Mouse (Mus musculus) lung, embryonic 15.5 days (tissue): ENCODE measurements around the gene Trpv3. TPM values are rescaled to one million over a fixed set of nuclear protein-coding genes. Genes with fewer than 3 reads are reported as not detected.
"Not testable (repeated sequence)": the region's sequence is repeated elsewhere in the genome, so short reads cannot be mapped to it uniquely, and the experiment has no call there.

Source experiments
- ATAC-seq: fragments of 200-750 bp; cut with Nextera tagmentation; 2 replicates; pipeline ENCODE4 v1.8.0; 2017; ENCODE audit warnings: moderate number of reproducible peaks, borderline replicate concordance; ENCODE audit not compliant: low FRiP score, low TSS enrichment; ENCODE audit errors: extremely low read depth
- H3K27ac ChIP-seq: fragments of 300-500 bp; sonication (generic); 2 replicates; pipeline ENCODE4 v1.5.1; 2015; ENCODE audit warnings: moderate library complexity, mild to moderate bottlenecking, inconsistent platforms
- H3K27me3 ChIP-seq: fragments of 300-500 bp; sonication (generic); 2 replicates; pipeline ENCODE4 v1.6.1; 2015; ENCODE audit warnings: inconsistent platforms
- H3K36me3 ChIP-seq: fragments of 300-500 bp; sonication (generic); 2 replicates; pipeline ENCODE4 v1.6.1; 2015; ENCODE audit warnings: inconsistent platforms
- H3K4me1 ChIP-seq: fragments of 300-500 bp; sonication (generic); 2 replicates; pipeline ENCODE4 v1.6.1; 2015; ENCODE audit warnings: inconsistent platforms
- H3K4me2 ChIP-seq: fragments of 300-500 bp; sonication (generic); 2 replicates; pipeline ENCODE4 v1.6.1; 2015; ENCODE audit warnings: inconsistent platforms, mild to moderate bottlenecking, moderate library complexity
- H3K4me3 ChIP-seq: fragments of 300-500 bp; sonication (generic); 2 replicates; pipeline ENCODE4 v1.5.1; 2015; ENCODE audit warnings: mild to moderate bottlenecking, inconsistent platforms
- H3K9ac ChIP-seq: fragments of 300-500 bp; sonication (generic); 2 replicates; pipeline ENCODE4 v1.6.1; 2015; ENCODE audit warnings: inconsistent platforms
- H3K9me3 ChIP-seq: fragments of 300-500 bp; sonication (generic); 2 replicates; pipeline ENCODE4 v1.6.1; 2016; ENCODE audit warnings: inconsistent platforms
- WGBS: fragments of 180-500 bp; shearing (Covaris S2); methylation state at CpG from one replicate; pipeline ENCODE4 v1.1.7; 2015; 5-methylcytosine and 5-hydroxymethylcytosine counted together
- polyA plus RNA-seq: library from polyadenylated mRNA; unstranded; fragments of >200 nt; fragmentation: Nextera tagmentation; extraction: Ambion mirVana; gene quantifications from 2 replicates; pipeline ENCODE4 v1.2.1, GENCODE M21; 2015

The Trpv3 gene
- polyA plus RNA-seq, 1 experiment from 2014 or later: 0.10 TPM

DNA sequence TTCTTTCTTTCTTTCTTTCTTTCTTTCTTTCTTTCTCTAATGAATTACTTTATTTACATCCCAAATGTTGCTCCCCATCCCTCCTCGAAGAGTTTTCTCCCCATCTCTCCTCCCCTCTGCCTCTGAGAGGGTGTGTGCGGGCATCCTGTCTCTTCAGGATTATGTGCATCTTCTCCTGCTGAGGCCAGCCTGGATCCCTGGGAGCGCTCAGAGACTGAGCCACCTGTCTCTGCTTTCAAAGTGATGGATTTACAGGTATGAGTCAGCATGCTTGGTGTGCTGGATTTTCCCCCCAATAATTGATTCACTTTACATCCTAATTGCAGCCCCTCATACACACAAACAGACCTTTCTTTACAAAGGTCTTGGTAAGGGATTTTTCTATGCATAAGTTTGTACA is 48.8 kb downstream of the Trpv3 start:
- no peak overlapping the region for H3K4me2 ChIP-seq
- no peaks in the 10 kb centered on the region for H3K4me1 ChIP-seq
- H3K27me3 ChIP-seq: no peaks in the 10 kb centered on the region
- no peak overlapping the region for H3K4me3 ChIP-seq
- H3K36me3 ChIP-seq: no peaks in the 10 kb centered on the region
- no peak overlapping the region for H3K27ac ChIP-seq
- 48% methylated on average over 3 of the region's 3 CpGs for WGBS
- H3K9ac ChIP-seq: no peak overlapping the region
- H3K9me3 ChIP-seq: no peaks in the 10 kb centered on the region
- ATAC-seq: no peak

- 69% methylated on average over 2 of the region's 2 CpGs for WGBS
- H3K4me1 ChIP-seq, H3K27ac ChIP-seq, H3K9ac ChIP-seq, H3K27me3 ChIP-seq, H3K36me3 ChIP-seq, H3K4me2 ChIP-seq, H3K4me3 ChIP-seq, H3K9me3 ChIP-seq, ATAC-seq: not testable (repeated sequence)
Observed at GRCm38 (mm10) chr11:73318581-73318980, 51.4 kb downstream of the Trpv3 start.

DNA sequence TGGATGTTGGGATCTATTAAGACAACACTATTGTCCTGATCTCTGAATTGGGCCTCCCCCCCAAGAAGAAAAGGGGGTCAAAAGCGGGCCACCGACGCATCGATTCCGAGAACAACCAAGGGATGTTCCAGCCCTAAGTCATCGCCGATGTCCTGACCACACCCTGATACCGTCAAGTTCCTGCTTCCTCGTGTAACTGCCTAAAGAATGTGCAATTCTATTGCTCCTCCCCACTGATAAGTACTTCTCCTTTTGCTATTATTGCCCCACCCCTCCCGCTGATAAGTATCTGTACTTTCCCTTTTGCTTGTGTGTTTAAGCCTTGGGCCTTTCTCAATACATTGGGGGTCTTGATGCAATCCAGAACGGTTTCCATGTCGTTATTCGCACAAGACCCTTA is 53.9 kb downstream of the Trpv3 start:
- H3K4me3 ChIP-seq, H3K27me3 ChIP-seq, H3K36me3 ChIP-seq, H3K4me2 ChIP-seq, H3K9ac ChIP-seq, ATAC-seq, H3K4me1 ChIP-seq, H3K9me3 ChIP-seq, H3K27ac ChIP-seq: not testable (repeated sequence)
- WGBS: 92% methylated on average over 13 of the region's 13 CpGs

DNA sequence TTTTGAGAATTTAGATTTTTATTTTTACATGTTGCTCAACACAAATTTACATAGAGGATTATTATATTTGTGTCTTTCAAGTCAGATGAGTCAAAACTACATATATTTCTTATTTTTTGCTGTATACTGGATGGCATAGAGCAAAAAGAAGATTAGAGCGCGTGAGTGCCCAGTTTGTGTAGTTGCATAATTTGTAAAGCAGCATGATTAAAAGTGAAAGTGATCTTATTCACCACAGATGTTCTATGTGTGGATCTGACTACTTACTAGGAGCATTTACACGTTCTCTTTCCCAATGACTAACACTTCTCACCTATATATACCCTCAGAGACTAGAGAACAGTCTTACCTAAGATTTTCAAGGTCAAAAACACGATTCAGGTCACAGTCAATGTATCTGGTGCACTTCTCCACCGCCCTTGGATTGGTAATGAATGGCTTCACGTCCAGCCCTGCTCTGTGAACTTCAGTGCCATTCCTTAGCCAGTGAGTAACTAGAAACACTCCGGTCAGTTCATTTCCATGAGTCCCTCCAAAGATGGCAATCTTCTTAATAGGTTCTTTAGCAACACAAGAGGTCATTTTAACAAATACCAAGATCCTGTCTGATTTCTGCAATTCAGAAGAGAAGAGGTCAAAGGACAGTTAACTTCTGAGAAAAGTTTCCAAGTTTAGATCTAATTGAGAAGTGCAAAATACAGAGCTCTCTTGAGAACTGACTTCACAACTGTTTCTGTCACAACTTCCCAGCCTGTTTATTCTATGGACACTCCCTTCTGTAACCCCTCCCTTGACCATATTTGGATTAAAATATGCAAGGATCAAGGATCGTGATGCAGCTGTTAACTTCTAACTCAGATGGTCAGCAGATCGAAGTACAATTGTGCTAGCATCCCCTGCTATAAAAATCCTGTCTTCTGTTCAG is 57.0 kb downstream of the Trpv3 start:
- H3K27ac ChIP-seq: no peak overlapping the region
- no peak overlapping the region for H3K4me3 ChIP-seq
- WGBS: 61% methylated on average over 9 of the region's 9 CpGs
- H3K27me3 ChIP-seq: no peaks in the 10 kb centered on the region
- ATAC-seq: no peak
- 0 out of 2 replicates have a peak, but pooled peaks cover 8% of the 10 kb centered on the region for H3K4me1 ChIP-seq
- no peak overlapping the region for H3K9ac ChIP-seq
- no peak overlapping the region for H3K4me2 ChIP-seq
- H3K36me3 ChIP-seq: no peaks in the 10 kb centered on the region
- no peaks in the 10 kb centered on the region for H3K9me3 ChIP-seq

DNA sequence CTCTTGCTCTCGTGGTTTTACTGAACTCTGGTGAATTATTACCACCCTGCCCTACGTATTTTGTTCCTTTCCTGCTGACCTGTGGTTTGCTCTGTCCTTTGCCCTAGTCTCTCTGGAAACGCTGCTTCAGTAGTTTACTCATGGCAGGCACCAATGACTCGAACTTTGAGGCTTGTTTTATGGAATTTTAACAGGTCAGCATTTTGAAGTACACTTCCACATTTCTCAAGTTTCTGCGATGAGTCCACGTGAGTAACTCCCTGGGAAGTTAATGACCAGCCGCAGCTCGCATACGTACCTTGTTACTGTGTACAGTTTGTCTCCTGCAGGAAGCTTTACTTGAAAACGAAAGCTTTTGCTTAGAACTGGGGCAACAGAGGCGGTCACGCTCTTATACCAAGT is 59.3 kb downstream of the Trpv3 start:
- Histone ChIP-seq H3K4me2 (0 out of 2 replicates have a peak overlapping the region, but pooled peaks have one; percentile 5), H3K36me3 (no peaks in the 10 kb centered on the region), H3K27me3 (no peaks in the 10 kb centered on the region), H3K9me3 (no peaks in the 10 kb centered on the region), H3K4me3 (no peak overlapping the region), H3K27ac (no peak overlapping the region), H3K9ac (no peak overlapping the region), H3K4me1 (0 out of 2 replicates have a peak, but pooled peaks cover 8% of the 10 kb centered on the region)
- 31% methylated on average over 12 of the region's 12 CpGs for WGBS
- ATAC-seq: no peak

- Histone ChIP-seq H3K27ac (no peak overlapping the region), H3K9me3 (no peaks in the 10 kb centered on the region)
Observed at GRCm38 (mm10) chr11:73327361-73327760, 60.2 kb downstream of the Trpv3 start.

GRCm38 (mm10) chr11:73329442-73329841 is 62.3 kb downstream of the Trpv3 start, which contains the start of the genes Aspa, Gm49340 and Spata22:
Gene Aspa, minus strand, starts transcription at chr11:73329596.
Gene Gm49340, plus strand, starts transcription at chr11:73329741.
Gene Spata22, plus strand, starts transcription at chr11:73329741.
- no peak within 1 kb of the TSS for H3K27ac ChIP-seq
- no peak within 1 kb of the TSS for H3K4me2 ChIP-seq
- H3K9me3 ChIP-seq: no peaks in the 10 kb centered on the region
- WGBS: 72% methylated on average over 27 of the region's 27 CpGs
- ATAC-seq: no peak
- H3K9ac ChIP-seq: no peak within 1 kb of the TSS
- 0 out of 2 replicates have a peak, but pooled peaks cover 8% of the 10 kb centered on the region for H3K4me1 ChIP-seq
- no peak within 1 kb of the TSS for H3K4me3 ChIP-seq
- H3K36me3 ChIP-seq: no peaks in the 10 kb centered on the region
- H3K27me3 ChIP-seq: no peaks in the 10 kb centered on the region

More at GRCm38 (mm10) chr11:73327361-73327760, 60.2 kb downstream of the Trpv3 start:
- Histone ChIP-seq H3K4me2 (no peak overlapping the region), H3K4me3 (no peak overlapping the region), H3K27me3 (no peaks in the 10 kb centered on the region), H3K36me3 (no peaks in the 10 kb centered on the region), H3K9ac (no peak overlapping the region), H3K4me1 (0 out of 2 replicates have a peak, but pooled peaks cover 8% of the 10 kb centered on the region)
- 50% methylated on average over 4 of the region's 4 CpGs for WGBS
- ATAC-seq: peak; percentile 87; the same call in 1 of the 2 replicates

GRCm38 (mm10) chr11:73333357-73333756 is 66.2 kb downstream of the Trpv3 start:
- no peaks in the 10 kb centered on the region for H3K27me3 ChIP-seq
- H3K4me3 ChIP-seq: no peak overlapping the region
- H3K9ac ChIP-seq: no peak overlapping the region
- H3K27ac ChIP-seq: no peak overlapping the region
- ATAC-seq: no peak
- no peaks in the 10 kb centered on the region for H3K36me3 ChIP-seq
- H3K4me1 ChIP-seq: no peaks in the 10 kb centered on the region
- H3K4me2 ChIP-seq: no peak overlapping the region
- WGBS: 70% methylated on average over 2 of the region's 2 CpGs
- no peaks in the 10 kb centered on the region for H3K9me3 ChIP-seq

- no peak for ATAC-seq
- H3K27me3 ChIP-seq: no peaks in the 10 kb centered on the region
Observed at GRCm38 (mm10) chr11:73336919-73337318, 69.7 kb downstream of the Trpv3 start.

More at GRCm38 (mm10) chr11:73336919-73337318, 69.7 kb downstream of the Trpv3 start:
- 68% methylated on average over 4 of the region's 4 CpGs for WGBS
- H3K36me3 ChIP-seq: no peaks in the 10 kb centered on the region
- no peaks in the 10 kb centered on the region for H3K4me1 ChIP-seq
- H3K9ac ChIP-seq: no peak overlapping the region
- no peak overlapping the region for H3K27ac ChIP-seq
- no peak overlapping the region for H3K4me2 ChIP-seq
- H3K9me3 ChIP-seq: no peaks in the 10 kb centered on the region
- H3K4me3 ChIP-seq: no peak overlapping the region

Other genes starting within 250 kb of the Trpv3 start
- gene Camkk1, start 248.4 kb upstream of the Trpv3 start, polyA plus RNA-seq: 7.7 and 7.8 TPM in 2 replicates
- 11.0 and 12.5 TPM in 2 replicates for gene Ncbp3, start 219.6 kb upstream of the Trpv3 start, polyA plus RNA-seq
- 0.44 and 1.2 TPM in 2 replicates for gene Itgae, start 176.8 kb upstream of the Trpv3 start, polyA plus RNA-seq
- gene Haspin, start 129.1 kb upstream of the Trpv3 start, polyA plus RNA-seq: 20.7 and 21.0 TPM in 2 replicates
- 0.21 and 0.25 TPM in 2 replicates for gene P2rx5, start 107.0 kb upstream of the Trpv3 start, polyA plus RNA-seq
- 119 and 126 TPM in 2 replicates for gene Emc6, start 90.4 kb upstream of the Trpv3 start, polyA plus RNA-seq
- 270 and 276 TPM in 2 replicates for gene Tax1bp3, start 90.3 kb upstream of the Trpv3 start, polyA plus RNA-seq
- 12.8 and 13.5 TPM in 2 replicates for gene Ctns, start 68.3 kb upstream of the Trpv3 start, polyA plus RNA-seq
- 1.6 TPM in 2 replicates for gene Shpk, start 67.9 kb upstream of the Trpv3 start, polyA plus RNA-seq
- 0.09 TPM in 1 of 2 replicates, not detected in the other for gene Trpv1, start 33.1 kb upstream of the Trpv3 start, polyA plus RNA-seq
- gene Aspa, start 62.2 kb downstream of the Trpv3 start, polyA plus RNA-seq: 1.3 and 1.4 TPM in 2 replicates
- 0.05 TPM in 1 of 2 replicates, not detected in the other for gene Gm49340, start 62.4 kb downstream of the Trpv3 start, polyA plus RNA-seq
- not detected in 2 replicates for gene Spata22, start 62.4 kb downstream of the Trpv3 start, polyA plus RNA-seq
- not detected in 2 replicates for gene Olfr20, start 83.4 kb downstream of the Trpv3 start, polyA plus RNA-seq
- not detected in 2 replicates for gene Olfr376, start 103.9 kb downstream of the Trpv3 start, polyA plus RNA-seq
- not detected in 2 replicates for gene Olfr1, start 132.2 kb downstream of the Trpv3 start, polyA plus RNA-seq
- not detected in 2 replicates for gene Olfr378, start 161.1 kb downstream of the Trpv3 start, polyA plus RNA-seq
- not detected in 2 replicates for gene Olfr380, start 190.1 kb downstream of the Trpv3 start, polyA plus RNA-seq
- gene Olfr381, start 224.2 kb downstream of the Trpv3 start, polyA plus RNA-seq: not detected in 2 replicates
- gene Olfr382, start 249.8 kb downstream of the Trpv3 start, polyA plus RNA-seq: not detected in 2 replicates